Mouse (Mus musculus) thymus, adult 2 months (tissue): ENCODE measurements around the gene Gm1673. TPM values are rescaled to one million over a fixed set of nuclear protein-coding genes. Genes with fewer than 3 reads are reported as not detected.

Experiments used
- DNase-seq: peaks from one replicate; pipeline ENCODE4 v3.0.0; 2021
- H3K27ac ChIP-seq: fragments of 200-500 bp; 2 replicates; pipeline ENCODE4 v1.5.1; 2012; ENCODE audit warnings: low read length, control low read depth; ENCODE audit not compliant: control insufficient read depth, insufficient read depth
- H3K27me3 ChIP-seq: fragments of 200-500 bp; 2 replicates; pipeline ENCODE4 v1.6.1; 2012; ENCODE audit warnings: mild to moderate bottlenecking, low read length, moderate library complexity, mixed read lengths; ENCODE audit not compliant: control insufficient read depth, insufficient read depth
- H3K36me3 ChIP-seq: fragments of 200-500 bp; 2 replicates; pipeline ENCODE4 v1.6.1; 2012; ENCODE audit warnings: mild to moderate bottlenecking, low read length, moderate library complexity; ENCODE audit not compliant: control insufficient read depth, insufficient read depth
- H3K4me1 ChIP-seq: fragments of 200-500 bp; replicated peaks from 2 replicates; pipeline ENCODE4 v1.6.1; 2012; ENCODE audit warnings: low read length; ENCODE audit not compliant: control insufficient read depth, insufficient read depth
- H3K4me3 ChIP-seq: fragments of 200-500 bp; 2 replicates; pipeline ENCODE4 v1.5.1; 2012; ENCODE audit warnings: mild to moderate bottlenecking, low read length, control low read depth, moderate library complexity; ENCODE audit not compliant: control insufficient read depth, insufficient read depth
- CTCF ChIP-seq: fragments of 200-500 bp; IDR thresholded peaks from 2 replicates; pipeline ENCODE4 v1.5.1; 2012; ENCODE audit warnings: mild to moderate bottlenecking, control low read depth, low read length, moderate library complexity, borderline replicate concordance; ENCODE audit not compliant: control insufficient read depth, poor library complexity, insufficient read depth; ENCODE audit errors: extremely low read depth
- POLR2A ChIP-seq: fragments of 200-500 bp; IDR thresholded peaks from 2 replicates; pipeline ENCODE4 v1.6.1; 2012; ENCODE audit warnings: mild to moderate bottlenecking, low read length, control low read depth, moderate library complexity; ENCODE audit not compliant: control insufficient read depth, poor library complexity, insufficient read depth; ENCODE audit errors: extremely low read depth
- WGBS: fragments of 180-500 bp; shearing (Covaris S2); methylation state at CpG from one replicate; pipeline ENCODE4 v1.1.7; 2018; 5-methylcytosine and 5-hydroxymethylcytosine counted together
- polyA plus RNA-seq: library from polyadenylated mRNA; depleted of rRNA; stranded (reverse); fragments of >200 nt; gene quantifications from 2 replicates; pipeline ENCODE4 v1.2.3, GENCODE M21; 2012

Gene Gm1673
- polyA plus RNA-seq, 1 experiment = 41.9 TPM

- H3K4me3 ChIP-seq = peak overlapping the region; percentile 34
- no peak for DNase-seq
- peaks cover 20% of the 10 kb centered on the region for H3K27me3 ChIP-seq
- WGBS = 2% methylated on average over 79 of the region's 80 CpGs
- H3K36me3 ChIP-seq = no peaks in the 10 kb centered on the region
- no peak overlapping the region for H3K27ac ChIP-seq
- peaks cover 18% of the 10 kb centered on the region for H3K4me1 ChIP-seq
- TF ChIP-seq POLR2A (no peak), CTCF (no peak)
Observed at GRCm38 (mm10) chr5:33997051-33997741, 14.0 kb downstream of the Gm1673 start.

- no peak overlapping the region for H3K4me3 ChIP-seq
- TF ChIP-seq POLR2A (no peak), CTCF (no peak)
- DNase-seq = no peak
- H3K4me1 ChIP-seq = peaks cover 18% of the 10 kb centered on the region
- H3K27me3 ChIP-seq = peaks cover 20% of the 10 kb centered on the region
- H3K27ac ChIP-seq = no peak overlapping the region
- 80% methylated on average over 20 of the region's 20 CpGs for WGBS
- H3K36me3 ChIP-seq = no peaks in the 10 kb centered on the region
Observed at GRCm38 (mm10) chr5:33997829-33998504, 14.7 kb downstream of the Gm1673 start.

GRCm38 (mm10) chr5:33998505-33998877, 15.3 kb downstream of the Gm1673 start:
- DNase-seq = no peak
- WGBS = 97% methylated on average over 3 of the region's 3 CpGs
- H3K4me3 ChIP-seq = no peak overlapping the region
- peaks cover 18% of the 10 kb centered on the region for H3K4me1 ChIP-seq
- no peak overlapping the region for H3K27ac ChIP-seq
- TF ChIP-seq CTCF = no peak
- no peak for TF ChIP-seq POLR2A
- no peaks in the 10 kb centered on the region for H3K36me3 ChIP-seq
- H3K27me3 ChIP-seq = peaks cover 20% of the 10 kb centered on the region

GRCm38 (mm10) chr5:33999466-34000090, 16.3 kb downstream of the Gm1673 start:
- peaks cover 18% of the 10 kb centered on the region for H3K27me3 ChIP-seq

GRCm38 (mm10) chr5:34000809-34001208, 17.6 kb downstream of the Gm1673 start:
- H3K27ac ChIP-seq = no peak overlapping the region
- H3K36me3 ChIP-seq = no peaks in the 10 kb centered on the region
- peaks cover 18% of the 10 kb centered on the region for H3K27me3 ChIP-seq
- TF ChIP-seq POLR2A = no peak
- TF ChIP-seq CTCF = no peak
- no peak for DNase-seq
- H3K4me1 ChIP-seq = peaks cover 9% of the 10 kb centered on the region
- no peak overlapping the region for H3K4me3 ChIP-seq
- 97% methylated on average over 25 of the region's 25 CpGs for WGBS

More at GRCm38 (mm10) chr5:33999466-34000090, 16.3 kb downstream of the Gm1673 start:
- no peak overlapping the region for H3K27ac ChIP-seq
- no peak overlapping the region for H3K4me3 ChIP-seq
- 69% methylated on average over 6 of the region's 6 CpGs for WGBS
- DNase-seq = no peak
- no peaks in the 10 kb centered on the region for H3K36me3 ChIP-seq
- TF ChIP-seq POLR2A (no peak), CTCF (no peak)
- peaks cover 18% of the 10 kb centered on the region for H3K4me1 ChIP-seq

- no peak for DNase-seq
- TF ChIP-seq POLR2A (no peak), CTCF (no peak)
- H3K4me1 ChIP-seq = peaks cover 8% of the 10 kb centered on the region
- H3K36me3 ChIP-seq = no peaks in the 10 kb centered on the region
- peaks cover 14% of the 10 kb centered on the region for H3K27me3 ChIP-seq
- H3K27ac ChIP-seq = no peak overlapping the region
- 100% methylated on average over 1 of the region's 1 CpGs for WGBS
- no peak overlapping the region for H3K4me3 ChIP-seq
Observed at GRCm38 (mm10) chr5:34001401-34001800, 18.2 kb downstream of the Gm1673 start.
